Mouse (Mus musculus) cerebellum, adult 2 months (tissue): ENCODE measurements around the gene Arl15. TPM values are rescaled to one million over a fixed set of nuclear protein-coding genes. Genes with fewer than 3 reads are reported as not detected.

Source experiments
- DNase-seq, 2 experiments: peaks; one replicate each; pipeline ENCODE4 v3.0.0; 2021
- H3K27ac ChIP-seq: fragments of 200-500 bp; 2 replicates; pipeline ENCODE4 v1.5.1; 2012; ENCODE audit warnings: low read length, control low read depth, inconsistent platforms; ENCODE audit not compliant: insufficient read depth
- H3K27me3 ChIP-seq: fragments of 200-500 bp; 2 replicates; pipeline ENCODE4 v1.6.1; 2012; ENCODE audit warnings: inconsistent platforms, mild to moderate bottlenecking, low read length, moderate library complexity; ENCODE audit not compliant: control insufficient read depth, insufficient read depth
- H3K4me1 ChIP-seq: fragments of 200-500 bp; 2 replicates; pipeline ENCODE4 v1.6.1; 2011; ENCODE audit warnings: low read length; ENCODE audit not compliant: control insufficient read depth, insufficient read depth
- H3K4me3 ChIP-seq: fragments of 200-500 bp; replicated peaks from 2 replicates; pipeline ENCODE3; 2011; ENCODE audit warnings: mild to moderate bottlenecking, low read depth, low read length, control low read depth; ENCODE audit not compliant: insufficient read depth
- CTCF ChIP-seq: fragments of 200-500 bp; IDR thresholded peaks from 2 replicates; pipeline ENCODE4 v1.5.1; 2011; ENCODE audit warnings: low read depth, mild to moderate bottlenecking, control low read depth, low read length, moderate library complexity, borderline replicate concordance; ENCODE audit not compliant: insufficient read depth
- POLR2A ChIP-seq: fragments of 200-500 bp; IDR thresholded peaks from 2 replicates; pipeline ENCODE4 v1.6.1; 2011; ENCODE audit warnings: low read length, control low read depth, borderline replicate concordance; ENCODE audit not compliant: insufficient read depth
- WGBS: fragments of 180-500 bp; shearing (Covaris S2); methylation state at CpG from one replicate; pipeline ENCODE4 v1.1.7; 2018; 5-methylcytosine and 5-hydroxymethylcytosine counted together
- polyA plus RNA-seq: library from polyadenylated mRNA; depleted of rRNA; stranded (reverse); fragments of >200 nt; gene quantifications from 2 replicates; pipeline ENCODE4 v1.2.3, GENCODE M21; 2012

Arl15 gene
- polyA plus RNA-seq, 1 experiment = 10.3 TPM

GRCm38 (mm10) chr13:113867736-113868135 is 73.4 kb downstream of the Arl15 start:
- Histone ChIP-seq H3K4me1 (no peaks in the 10 kb centered on the region; the same call in 1 of the 2 replicates), H3K4me3 (no peak overlapping the region), H3K27ac (no peak overlapping the region), H3K27me3 (no peaks in the 10 kb centered on the region)
- 94% methylated on average over 2 of the region's 2 CpGs for WGBS
- DNase-seq = no peak
- TF ChIP-seq CTCF = no peak

- Histone ChIP-seq H3K27ac (no peak overlapping the region), H3K4me1 (peaks cover 4% of the 10 kb centered on the region), H3K4me3 (no peak overlapping the region), H3K27me3 (no peaks in the 10 kb centered on the region)
- 70% methylated on average over 20 of the region's 20 CpGs for WGBS
- peak; percentile 81 for TF ChIP-seq CTCF
- TF ChIP-seq POLR2A = no peak
- DNase-seq = peak; percentile 46 to 57
These were observed 75.2 kb downstream of the Arl15 start for GRCm38 (mm10) chr13:113869212-113870205.

GRCm38 (mm10) chr13:113870403-113870802 is 76.1 kb downstream of the Arl15 start:
- Histone ChIP-seq H3K4me3 (no peak overlapping the region), H3K27ac (no peak overlapping the region), H3K27me3 (no peaks in the 10 kb centered on the region), H3K4me1 (peaks cover 4% of the 10 kb centered on the region)
- no peak for DNase-seq
- TF ChIP-seq CTCF = no peak
- TF ChIP-seq POLR2A = no peak
- 88% methylated on average over 15 of the region's 15 CpGs for WGBS

GRCm38 (mm10) chr13:113871853-113872252 is 77.5 kb downstream of the Arl15 start:
- 26% methylated on average over 13 of the region's 13 CpGs for WGBS
- Histone ChIP-seq H3K4me1 (peaks cover 4% of the 10 kb centered on the region), H3K27me3 (no peaks in the 10 kb centered on the region), H3K4me3 (no peak overlapping the region), H3K27ac (no peak overlapping the region)
- DNase-seq = peak; percentile 29 to 41
- TF ChIP-seq POLR2A = no peak
- TF ChIP-seq CTCF = no peak

GRCm38 (mm10) chr13:113875724-113876123 is 81.4 kb downstream of the Arl15 start:
- Histone ChIP-seq H3K4me3 (no peak overlapping the region), H3K27me3 (no peaks in the 10 kb centered on the region), H3K4me1 (peaks cover 4% of the 10 kb centered on the region), H3K27ac (no peak overlapping the region)
- TF ChIP-seq CTCF = no peak
- TF ChIP-seq POLR2A = no peak
- 92% methylated on average over 4 of the region's 4 CpGs for WGBS
- no peak for DNase-seq

- peak; percentile 67 to 73 for DNase-seq
- Histone ChIP-seq H3K27me3 (no peaks in the 10 kb centered on the region), H3K4me1 (peaks cover 4% of the 10 kb centered on the region), H3K27ac (no peak overlapping the region), H3K4me3 (no peak overlapping the region)
- TF ChIP-seq POLR2A = no peak
- peak; percentile 97 for TF ChIP-seq CTCF
- 11% methylated on average over 5 of the region's 5 CpGs for WGBS
These were observed 83.1 kb downstream of the Arl15 start for GRCm38 (mm10) chr13:113877420-113877819.

- H3K4me1 ChIP-seq = peaks cover under 1% of the 10 kb centered on the region
- no peak overlapping the region for H3K27ac ChIP-seq
- DNase-seq = no peak
- H3K27me3 ChIP-seq = no peaks in the 10 kb centered on the region
- H3K4me3 ChIP-seq = no peak overlapping the region
- TF ChIP-seq CTCF (no peak), POLR2A (no peak)
- 83% methylated on average over 12 of the region's 12 CpGs for WGBS
These were observed 84.3 kb downstream of the Arl15 start for GRCm38 (mm10) chr13:113878571-113878970.

- Histone ChIP-seq H3K4me1 (no peaks in the 10 kb centered on the region; the same call in 1 of the 2 replicates), H3K27me3 (no peaks in the 10 kb centered on the region), H3K27ac (no peak overlapping the region), H3K4me3 (no peak overlapping the region)
- WGBS = 71% methylated on average over 20 of the region's 20 CpGs
- no peak for TF ChIP-seq CTCF
- TF ChIP-seq POLR2A = no peak
- no peak for DNase-seq
These were observed 85.5 kb downstream of the Arl15 start for GRCm38 (mm10) chr13:113879651-113880327.
